Mouse (Mus musculus) hindbrain, embryonic 12.5 days (tissue): Measurements from ENCODE around the gene Rarb. TPM values are rescaled to one million over a fixed set of nuclear protein-coding genes. Genes with fewer than 3 reads are reported as not detected.

Source experiments
- ATAC-seq: fragments of 200-750 bp; cut with Nextera tagmentation; 2 replicates; pipeline ENCODE4 v1.8.0; 2017; ENCODE audit warnings: moderate TSS enrichment; ENCODE audit not compliant: low FRiP score
- H3K27ac ChIP-seq: fragments of 300-500 bp; sonication (generic); 2 replicates; pipeline ENCODE4 v1.5.1; 2016; ENCODE audit warnings: mild to moderate bottlenecking
- H3K27me3 ChIP-seq: fragments of 300-500 bp; sonication (generic); 2 replicates; pipeline ENCODE4 v1.6.1; 2016; ENCODE audit warnings: mild to moderate bottlenecking
- H3K36me3 ChIP-seq: fragments of 300-500 bp; sonication (generic); 2 replicates; pipeline ENCODE4 v1.6.1; 2016; ENCODE audit warnings: mild to moderate bottlenecking
- H3K4me1 ChIP-seq: fragments of 300-500 bp; sonication (generic); 2 replicates; pipeline ENCODE4 v1.6.1; 2016
- H3K4me2 ChIP-seq: fragments of 300-500 bp; sonication (generic); replicated peaks from 2 replicates; pipeline ENCODE4 v1.6.1; 2016; ENCODE audit warnings: mild to moderate bottlenecking
- H3K4me3 ChIP-seq: fragments of 300-500 bp; sonication (generic); 2 replicates; pipeline ENCODE4 v1.5.1; 2016; ENCODE audit warnings: mild to moderate bottlenecking
- H3K9ac ChIP-seq: fragments of 300-500 bp; sonication (generic); 2 replicates; pipeline ENCODE4 v1.6.1; 2016; ENCODE audit warnings: mild to moderate bottlenecking, moderate library complexity
- H3K9me3 ChIP-seq: fragments of 300-500 bp; sonication (generic); replicated peaks from 2 replicates; pipeline ENCODE4 v1.6.1; 2016; ENCODE audit warnings: mild to moderate bottlenecking
- WGBS: fragments of 180-500 bp; shearing (Covaris S2); methylation state at CpG from one replicate; pipeline ENCODE4 v1.1.7; 2016; 5-methylcytosine and 5-hydroxymethylcytosine counted together
- polyA plus RNA-seq: library from polyadenylated mRNA; unstranded; fragments of >200 nt; fragmentation: Nextera tagmentation; extraction: Ambion mirVana; gene quantifications from 2 replicates; pipeline ENCODE4 v1.2.1, GENCODE M21; 2016

The Rarb gene
- polyA plus RNA-seq, 1 experiment from 2014 or later = 22.8 TPM

GRCm38 (mm10) chr14:16547492-16548199, 271.3 kb downstream of the Rarb start:
- 80% methylated on average over 6 of the region's 6 CpGs for WGBS
- Histone ChIP-seq H3K4me3 (no peak overlapping the region), H3K9me3 (no peaks in the 10 kb centered on the region), H3K4me1 (no peaks in the 10 kb centered on the region), H3K27me3 (no peaks in the 10 kb centered on the region), H3K4me2 (no peak overlapping the region), H3K36me3 (no peaks in the 10 kb centered on the region), H3K27ac (no peak overlapping the region), H3K9ac (no peak overlapping the region)
- ATAC-seq = no peak

DNA sequence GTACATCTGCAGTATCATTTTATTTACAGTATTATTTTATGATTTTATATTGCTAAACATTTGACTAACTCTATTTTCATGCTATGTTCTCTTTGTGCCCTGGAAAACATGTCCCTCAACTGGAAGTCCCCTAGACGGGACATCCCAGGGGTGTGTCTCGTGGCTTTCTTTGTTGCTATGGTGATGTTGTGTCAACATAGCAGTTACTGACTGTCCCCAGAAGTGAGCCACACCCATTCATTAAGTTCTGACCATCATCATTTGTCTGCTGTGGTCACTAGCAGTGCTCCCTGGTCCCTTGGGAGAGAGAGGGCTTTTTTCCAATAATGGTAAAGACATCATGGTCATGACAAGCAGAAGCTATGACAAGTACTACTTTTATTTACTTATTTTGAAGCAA, 274.0 kb downstream of the Rarb start:
- 60% methylated on average over 2 of the region's 2 CpGs for WGBS
- H3K4me2 ChIP-seq = no peak overlapping the region
- H3K36me3 ChIP-seq = no peaks in the 10 kb centered on the region

DNA sequence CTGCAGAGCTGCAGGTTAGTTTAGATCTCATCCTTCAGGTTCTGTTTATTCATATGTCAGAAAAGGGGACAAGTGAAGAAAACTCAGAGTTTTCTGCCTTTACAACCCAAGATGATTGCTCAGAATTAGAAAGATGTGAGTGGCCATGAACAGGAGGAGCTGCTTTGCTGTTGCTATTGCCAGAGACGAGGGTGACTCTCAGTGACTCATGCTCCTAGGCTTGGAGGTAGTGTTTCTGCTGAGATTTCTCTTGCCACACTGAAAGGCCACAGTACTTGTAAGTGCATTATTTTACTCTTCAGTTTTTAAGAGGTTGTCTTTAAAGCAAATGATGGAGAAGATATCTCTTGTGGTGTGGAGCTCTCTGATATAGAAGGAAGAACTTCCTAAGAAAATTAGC, 277.3 kb downstream of the Rarb start:
- Histone ChIP-seq H3K9ac (no peak overlapping the region), H3K9me3 (no peaks in the 10 kb centered on the region), H3K4me1 (no peaks in the 10 kb centered on the region), H3K4me3 (no peak overlapping the region), H3K4me2 (no peak overlapping the region), H3K36me3 (no peaks in the 10 kb centered on the region), H3K27ac (no peak overlapping the region), H3K27me3 (no peaks in the 10 kb centered on the region)
- no peak for ATAC-seq
- WGBS = 76% methylated on average over 1 of the region's 1 CpGs

More for the DNA sequence above, 274.0 kb downstream of the Rarb start:
- Histone ChIP-seq H3K27ac (no peak overlapping the region), H3K4me3 (no peak overlapping the region), H3K27me3 (no peaks in the 10 kb centered on the region), H3K9ac (no peak overlapping the region), H3K9me3 (no peaks in the 10 kb centered on the region), H3K4me1 (no peaks in the 10 kb centered on the region)
- no peak for ATAC-seq

DNA sequence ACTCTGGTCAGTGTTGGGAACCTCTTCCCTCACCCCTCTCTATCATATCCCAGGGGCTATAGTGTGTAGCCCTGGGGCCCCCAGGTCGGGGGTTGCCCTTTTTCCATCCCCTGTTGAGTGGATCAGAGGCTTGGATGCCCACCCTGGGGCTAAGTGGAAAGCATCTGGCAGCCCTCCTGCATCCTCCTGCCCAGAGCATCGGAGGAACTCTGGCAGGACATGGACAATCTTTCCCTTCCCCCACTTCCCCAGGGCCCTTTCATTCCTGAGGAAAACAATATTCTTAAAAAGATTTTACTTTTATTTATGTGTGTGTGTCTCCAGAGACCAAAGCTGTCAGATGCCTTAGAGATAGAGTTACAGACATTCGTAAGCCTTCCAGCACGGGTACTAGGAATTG, 281.5 kb downstream of the Rarb start:
- no peaks in the 10 kb centered on the region for H3K27me3 ChIP-seq
- 51% methylated on average over 4 of the region's 4 CpGs for WGBS

DNA sequence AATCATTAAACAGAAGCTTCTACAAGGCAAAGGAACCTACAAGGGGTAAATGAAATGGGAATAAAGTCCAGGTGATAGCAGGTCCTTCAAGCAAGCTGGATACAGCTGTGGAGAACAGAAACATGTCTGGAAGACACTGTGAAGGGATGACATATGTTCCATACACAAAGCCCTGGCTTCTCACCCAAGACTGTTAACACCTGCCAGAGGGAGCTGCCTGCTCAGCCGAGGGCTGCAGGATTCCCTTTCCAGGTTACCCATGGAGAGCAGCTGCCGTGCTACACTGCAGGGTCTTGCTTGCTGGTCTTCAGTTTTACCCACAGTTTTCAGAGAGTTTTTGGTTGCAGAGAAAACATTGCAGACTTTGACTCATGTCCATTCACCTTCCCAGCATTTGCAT, 290.3 kb downstream of the Rarb start:
- Histone ChIP-seq H3K4me1 (no peaks in the 10 kb centered on the region), H3K27me3 (no peaks in the 10 kb centered on the region), H3K36me3 (no peaks in the 10 kb centered on the region), H3K4me3 (no peak overlapping the region), H3K9me3 (no peaks in the 10 kb centered on the region), H3K27ac (no peak overlapping the region), H3K4me2 (no peak overlapping the region), H3K9ac (no peak overlapping the region)
- ATAC-seq = no peak
- 72% methylated on average over 2 of the region's 2 CpGs for WGBS

More for the DNA sequence above, 281.5 kb downstream of the Rarb start:
- ATAC-seq = no peak
- Histone ChIP-seq H3K4me3 (no peak overlapping the region), H3K4me1 (no peaks in the 10 kb centered on the region), H3K36me3 (no peaks in the 10 kb centered on the region), H3K4me2 (no peak overlapping the region), H3K9me3 (no peaks in the 10 kb centered on the region), H3K27ac (no peak overlapping the region), H3K9ac (no peak overlapping the region)

GRCm38 (mm10) chr14:16526120-16526519, 292.8 kb downstream of the Rarb start:
- no peak overlapping the region for H3K4me3 ChIP-seq
- H3K27ac ChIP-seq = no peak overlapping the region
- no peak for ATAC-seq
- no peak overlapping the region for H3K9ac ChIP-seq
- WGBS = 92% methylated on average over 3 of the region's 3 CpGs
- H3K27me3 ChIP-seq = no peaks in the 10 kb centered on the region
- no peak overlapping the region for H3K4me2 ChIP-seq
- no peaks in the 10 kb centered on the region for H3K9me3 ChIP-seq
- H3K4me1 ChIP-seq = no peaks in the 10 kb centered on the region
- no peaks in the 10 kb centered on the region for H3K36me3 ChIP-seq

DNA sequence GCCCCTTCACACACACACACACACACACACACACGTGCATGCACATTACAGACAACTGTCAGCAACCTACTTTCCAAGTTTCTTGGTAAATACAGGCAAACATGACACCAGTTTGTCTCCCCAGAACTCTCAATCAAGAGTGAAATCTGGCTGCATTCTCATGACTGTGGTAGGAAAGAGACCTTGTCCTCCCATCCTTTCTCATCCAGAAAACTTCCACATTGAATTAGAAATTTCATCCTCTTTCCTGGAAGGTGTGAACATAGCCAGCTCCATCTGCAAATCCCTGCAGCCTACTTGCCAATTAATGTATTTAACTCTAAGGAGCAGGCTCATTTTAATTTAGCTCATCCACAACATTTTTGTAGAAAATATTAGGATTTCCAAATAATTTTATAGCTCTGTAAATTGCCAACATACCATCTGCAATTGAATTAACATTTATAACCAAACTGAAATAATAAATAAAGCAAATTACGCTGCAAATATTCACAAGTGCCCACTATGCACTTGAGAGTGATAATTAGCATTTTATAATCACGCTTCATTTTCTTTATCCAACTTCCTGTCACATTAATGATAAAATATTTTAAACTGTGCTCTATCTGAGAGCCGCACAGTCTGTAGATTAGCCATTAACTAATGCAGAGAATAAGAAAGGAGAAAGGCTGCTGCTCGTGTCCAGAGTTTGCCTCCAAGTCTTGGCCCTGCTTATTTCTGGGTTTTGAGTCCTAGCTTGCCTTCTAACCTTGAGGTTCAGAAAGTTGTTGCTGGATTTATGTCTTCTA, 293.6 kb downstream of the Rarb start:
- Histone ChIP-seq H3K9me3 (no peaks in the 10 kb centered on the region), H3K4me2 (no peak overlapping the region), H3K4me3 (no peak overlapping the region), H3K36me3 (no peaks in the 10 kb centered on the region), H3K4me1 (no peaks in the 10 kb centered on the region; the same call in 1 of the 2 replicates), H3K27ac (no peak overlapping the region), H3K27me3 (no peaks in the 10 kb centered on the region), H3K9ac (no peak overlapping the region)
- no peak for ATAC-seq
- 82% methylated on average over 5 of the region's 5 CpGs for WGBS

DNA sequence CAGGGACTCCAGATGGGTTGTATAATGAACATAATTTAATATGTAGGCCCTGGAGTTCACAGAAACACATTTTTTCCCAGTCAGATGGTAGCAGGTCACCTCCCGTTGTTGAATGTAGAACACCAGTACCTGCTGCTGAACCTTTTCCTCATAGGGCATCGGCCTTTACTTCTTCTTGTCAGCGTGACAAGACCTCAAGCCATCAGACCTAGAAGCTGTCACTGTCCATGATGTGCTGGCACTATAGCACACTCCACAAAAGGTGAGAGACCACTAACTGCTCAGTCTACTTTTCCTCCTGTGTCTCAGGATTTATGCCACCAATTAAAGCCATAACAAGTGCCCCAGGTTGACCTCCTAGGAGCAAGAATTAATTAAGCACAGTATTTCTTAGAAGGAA, 296.1 kb downstream of the Rarb start:
- Histone ChIP-seq H3K27ac (no peak overlapping the region), H3K4me3 (no peak overlapping the region), H3K27me3 (no peaks in the 10 kb centered on the region), H3K4me1 (peaks cover 8% of the 10 kb centered on the region; the same call in 1 of the 2 replicates), H3K9ac (no peak overlapping the region), H3K36me3 (no peaks in the 10 kb centered on the region), H3K9me3 (no peaks in the 10 kb centered on the region), H3K4me2 (no peak overlapping the region)
- no peak for ATAC-seq
- 87% methylated on average over 3 of the region's 3 CpGs for WGBS

GRCm38 (mm10) chr14:16519588-16520167, 299.3 kb downstream of the Rarb start:
- 82% methylated on average over 8 of the region's 8 CpGs for WGBS
- ATAC-seq = no peak

GRCm38 (mm10) chr14:16517958-16518357, 301.0 kb downstream of the Rarb start:
- H3K4me1 ChIP-seq = peaks cover 10% of the 10 kb centered on the region; the same call in 1 of the 2 replicates
- ATAC-seq = peak; percentile 65; the same call in 1 of the 2 replicates
- H3K36me3 ChIP-seq = no peaks in the 10 kb centered on the region

More at GRCm38 (mm10) chr14:16519588-16520167, 299.3 kb downstream of the Rarb start:
- H3K36me3 ChIP-seq = no peaks in the 10 kb centered on the region
- no peak overlapping the region for H3K4me2 ChIP-seq
- H3K4me3 ChIP-seq = no peak overlapping the region
- no peaks in the 10 kb centered on the region for H3K27me3 ChIP-seq
- no peaks in the 10 kb centered on the region for H3K9me3 ChIP-seq
- H3K27ac ChIP-seq = no peak overlapping the region
- H3K4me1 ChIP-seq = peaks cover 8% of the 10 kb centered on the region; the same call in 1 of the 2 replicates
- H3K9ac ChIP-seq = no peak overlapping the region

DNA sequence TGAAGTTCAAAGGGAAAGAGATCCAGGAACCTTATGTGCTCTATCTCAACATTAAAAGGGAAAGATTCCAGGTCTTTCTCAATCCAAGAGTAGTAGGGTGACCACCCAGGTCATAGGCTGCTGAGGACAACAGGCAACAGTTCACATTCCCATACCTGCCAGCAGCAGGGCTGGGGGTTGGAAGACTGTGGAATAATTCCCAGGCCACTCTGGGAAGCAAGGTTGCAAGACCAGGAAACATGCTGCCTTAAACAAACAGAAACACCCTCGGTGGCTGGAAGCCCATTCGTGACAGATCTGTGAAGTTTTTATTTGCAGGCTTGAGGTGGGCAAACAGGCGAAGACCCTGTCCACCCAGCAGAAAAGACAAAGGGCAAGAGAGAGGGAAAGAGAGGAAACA, 303.2 kb downstream of the Rarb start:
- 58% methylated on average over 3 of the region's 3 CpGs for WGBS
- no peak overlapping the region for H3K4me2 ChIP-seq
- H3K4me1 ChIP-seq = peaks cover 10% of the 10 kb centered on the region; the same call in 1 of the 2 replicates
- no peaks in the 10 kb centered on the region for H3K36me3 ChIP-seq
- no peaks in the 10 kb centered on the region for H3K9me3 ChIP-seq
- ATAC-seq = no peak
- no peak overlapping the region for H3K27ac ChIP-seq
- no peaks in the 10 kb centered on the region for H3K27me3 ChIP-seq
- H3K4me3 ChIP-seq = no peak overlapping the region
- H3K9ac ChIP-seq = no peak overlapping the region

More at GRCm38 (mm10) chr14:16517958-16518357, 301.0 kb downstream of the Rarb start:
- H3K27ac ChIP-seq = no peak overlapping the region
- H3K9ac ChIP-seq = no peak overlapping the region
- no peaks in the 10 kb centered on the region for H3K9me3 ChIP-seq
- no peaks in the 10 kb centered on the region for H3K27me3 ChIP-seq
- H3K4me3 ChIP-seq = no peak overlapping the region
- H3K4me2 ChIP-seq = no peak overlapping the region

DNA sequence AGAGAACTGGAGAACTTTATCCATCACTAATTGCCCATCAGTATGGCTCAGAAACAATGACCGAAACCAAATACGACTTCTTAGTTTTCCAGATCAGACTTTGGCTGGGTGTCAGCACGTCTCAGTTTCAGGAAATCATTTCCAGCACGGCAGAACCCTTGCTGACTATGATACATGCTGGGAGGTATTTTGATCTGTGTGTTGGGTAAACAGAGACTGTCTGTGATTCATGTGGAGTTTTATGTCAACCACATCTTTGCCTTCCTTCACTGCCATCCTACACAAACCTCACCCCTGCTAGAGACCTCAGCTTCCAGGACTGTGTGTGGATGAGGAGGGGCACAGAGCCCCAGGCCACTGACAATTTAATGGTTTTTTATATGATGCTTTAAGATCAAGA, 308.4 kb downstream of the Rarb start:
- WGBS = 66% methylated on average over 4 of the region's 4 CpGs
- H3K9ac ChIP-seq = no peak overlapping the region
- H3K4me3 ChIP-seq = no peak overlapping the region
- H3K9me3 ChIP-seq = 0 out of 2 replicates have a peak, but pooled peaks cover 3% of the 10 kb centered on the region
- H3K27me3 ChIP-seq = no peaks in the 10 kb centered on the region
- no peak overlapping the region for H3K27ac ChIP-seq
- no peak overlapping the region for H3K4me2 ChIP-seq
- 0 out of 2 replicates have a peak, but pooled peaks cover 7% of the 10 kb centered on the region for H3K36me3 ChIP-seq
- 0 out of 2 replicates have a peak, but pooled peaks cover 2% of the 10 kb centered on the region for H3K4me1 ChIP-seq
- ATAC-seq = no peak
